Mouse (Mus musculus) heart, postnatal 14 days (tissue): ENCODE measurements around the gene Ldhc. TPM values are rescaled to one million over a fixed set of nuclear protein-coding genes. Genes with fewer than 3 reads are reported as not detected.
"Not testable (repeated sequence)": the region's sequence is repeated elsewhere in the genome, so short reads cannot be mapped to it uniquely, and the experiment has no call there.

ENCODE experiments used
- DNase-seq, 2 experiments: peaks; one replicate each; pipeline ENCODE4 v3.0.0; 2021 to 2022
- intact Hi-C: fragments of 180-260 bp; cut with DNase I; formaldehyde crosslinking; loops from one replicate; pipeline ENCODE4 v1.15.1; 2025
- total RNA-seq, 2 experiments: library from RNA; stranded (reverse); gene quantifications; 2 replicates each; pipeline ENCODE4 v1.2.3; 2021

Gene Ldhc
- total RNA-seq, 2 experiments from 2014 or later: not detected

DNA sequence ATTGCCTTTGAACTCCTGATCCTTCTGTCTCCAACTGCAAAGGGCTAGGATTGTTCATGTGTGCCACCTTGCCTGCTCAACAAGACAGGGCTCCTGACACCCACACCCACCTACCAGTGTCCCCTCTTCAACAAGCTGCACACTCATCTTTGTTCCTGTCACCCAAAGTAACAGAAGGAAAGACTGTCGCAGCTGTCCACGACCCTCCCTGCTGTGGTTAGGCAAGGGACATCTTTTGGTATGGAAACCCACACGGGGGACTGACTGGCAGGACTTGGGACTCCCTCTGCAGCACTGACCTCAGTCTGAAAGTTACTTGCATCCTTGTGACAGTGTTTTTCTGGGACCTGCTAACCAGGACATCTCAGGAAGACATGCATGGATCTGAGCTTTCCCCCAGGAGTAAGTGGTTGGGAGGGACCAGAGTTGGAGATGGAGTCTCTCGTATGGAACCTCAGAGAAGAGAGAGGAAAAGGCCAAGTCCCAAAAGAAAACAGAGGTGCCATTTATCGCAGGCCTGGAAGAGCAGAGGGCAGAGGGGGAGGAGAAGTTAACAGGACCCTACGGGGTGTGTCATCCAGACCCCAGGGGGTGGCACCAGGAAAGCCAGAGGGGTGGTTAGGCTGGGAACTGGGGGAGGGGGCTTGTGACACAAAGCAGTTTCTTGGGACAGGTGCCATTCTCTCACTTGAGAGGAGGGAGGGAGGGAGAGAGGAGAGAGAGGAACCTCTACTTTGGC, 20.0 kb upstream of the Ldhc start, which contains the start of gene Ldha:
Gene Ldha (plus strand): TSS at position 689 of the 739 bp plus-strand sequence.
- intact Hi-C loops: no loop called here
- DNase-seq: no peak

DNA sequence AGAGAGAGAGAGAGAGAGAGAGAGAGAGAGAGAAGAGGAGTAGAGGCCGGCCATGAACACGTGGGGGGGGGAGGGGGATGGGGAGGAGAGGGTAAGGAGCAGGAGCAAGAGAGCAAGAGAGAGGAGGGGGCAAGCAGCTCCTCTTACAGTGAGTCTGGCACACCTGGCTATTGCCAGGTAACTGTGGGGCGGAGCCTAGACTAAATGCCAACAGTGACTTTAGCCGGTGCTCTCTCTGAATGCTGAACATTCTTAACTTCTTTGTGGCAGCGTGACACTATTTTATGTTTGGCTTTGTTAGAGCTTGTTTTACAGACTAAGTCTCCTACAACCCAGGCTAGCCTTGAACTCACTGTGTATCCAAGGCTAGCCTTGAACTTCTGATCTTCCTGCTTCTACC, 18.7 kb upstream of the Ldhc start:
- DNase-seq: no peak
- intact Hi-C loops: no loop called here

GRCm38 (mm10) chr7:46843576-46843975, 17.4 kb upstream of the Ldhc start:
- no peak for DNase-seq
- intact Hi-C loops: no loop called here

DNA sequence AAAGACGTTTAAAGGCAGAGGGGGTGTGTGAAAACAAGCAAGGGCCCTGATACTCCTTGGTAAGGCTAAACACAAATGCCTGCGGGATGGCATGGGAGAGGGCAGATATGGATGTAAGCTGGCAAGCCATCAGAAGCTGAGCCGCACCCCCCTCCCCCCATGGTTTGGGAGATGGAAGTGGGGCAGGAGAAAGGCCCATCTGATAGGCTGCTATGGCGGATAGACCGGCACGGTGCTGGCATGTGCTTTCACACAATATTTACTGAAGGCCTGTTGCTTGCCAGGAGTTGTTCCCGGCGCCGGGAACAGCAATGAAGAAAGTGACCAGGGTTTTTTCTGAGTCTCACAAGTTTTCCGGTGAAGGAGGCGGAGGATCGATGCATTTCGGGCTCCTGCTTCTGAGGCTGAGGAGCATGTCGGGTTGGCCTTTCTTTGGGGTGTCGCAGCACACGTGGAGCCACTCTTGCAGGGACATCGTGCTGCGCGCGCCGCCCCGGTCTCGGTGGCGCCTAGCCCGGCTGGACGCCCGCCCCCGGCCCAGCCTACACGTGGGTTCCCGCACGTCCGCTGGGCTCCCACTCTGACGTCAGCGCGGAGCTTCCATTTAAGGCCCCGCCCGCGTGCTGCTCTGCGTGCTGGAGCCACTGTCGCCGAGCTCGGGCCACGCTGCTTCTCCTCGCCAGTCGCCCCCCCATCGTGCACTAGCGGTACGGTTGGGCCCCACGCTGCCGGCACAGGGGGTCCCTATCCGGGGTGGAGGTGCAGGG, 15.6 kb upstream of the Ldhc start:
- peak; percentile 97 for DNase-seq
- intact Hi-C loops: loop anchor here (5.0 kb wide), 2 partner anchors 72 to 162 kb away; partner anchors contain the start of genes Spty2d1 and Tsg101

DNA sequence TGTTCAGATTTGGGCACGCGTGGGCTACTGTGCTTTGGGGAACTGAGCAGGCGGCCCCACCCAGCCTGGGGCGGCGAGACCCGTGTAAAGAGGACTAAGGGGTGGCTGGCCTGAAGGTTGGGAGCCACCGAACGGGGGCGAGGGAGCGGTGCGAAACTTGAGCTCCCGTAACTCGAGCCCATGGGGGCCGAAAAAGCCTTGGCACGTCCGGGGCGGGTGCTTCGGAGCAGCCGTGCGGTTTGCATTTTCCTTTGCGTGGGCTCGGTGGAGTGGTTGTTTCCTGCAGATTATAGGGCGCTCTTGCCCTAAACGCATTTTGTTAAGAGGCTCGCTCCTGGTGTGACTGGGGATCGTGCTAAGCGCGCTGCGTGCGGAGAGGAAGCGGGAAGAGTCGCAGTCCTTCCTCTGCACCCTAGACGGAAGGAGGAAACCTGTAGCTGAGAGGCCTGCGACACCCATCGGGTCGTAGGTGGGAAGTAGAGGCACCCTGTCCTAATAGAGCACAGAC, 15.0 kb upstream of the Ldhc start:
- peak in 1 of 2 experiments; percentile 40 for DNase-seq
- intact Hi-C loops: loop anchor here (1.0 to 5.0 kb wide), 3 partner anchors 51 to 161 kb away; partner anchors contain the start of genes Spty2d1 and Tsg101

- DNase-seq: peak; percentile 52 to 64
These were observed 14.3 kb upstream of the Ldhc start for GRCm38 (mm10) chr7:46846486-46847244.

DNA sequence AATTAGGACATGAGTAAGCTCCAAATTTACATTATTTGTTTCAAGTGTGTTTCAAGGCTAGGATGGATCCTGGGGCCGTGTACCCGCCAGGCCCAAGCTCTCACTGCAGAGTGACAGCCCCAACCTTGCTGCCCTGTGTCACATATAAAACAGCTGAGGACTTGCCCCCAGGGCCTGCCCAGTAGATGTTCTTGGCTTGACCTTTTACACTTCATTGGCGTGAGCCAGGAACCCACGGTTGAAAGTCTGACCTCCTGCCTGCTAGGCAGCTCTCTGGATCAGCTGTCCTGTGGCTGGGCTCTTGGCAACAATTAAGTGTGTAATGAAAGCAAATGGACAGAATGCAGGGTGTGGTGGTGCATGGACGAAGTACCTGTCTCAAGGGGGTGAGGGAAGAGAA, 11.7 kb upstream of the Ldhc start:
- intact Hi-C loops: loop anchor here (5.0 kb wide), 2 partner anchors 68 to 158 kb away; partner anchors contain the start of genes Spty2d1 and Tsg101
- DNase-seq: no peak

More at GRCm38 (mm10) chr7:46846486-46847244, 14.3 kb upstream of the Ldhc start:
- intact Hi-C loops: loop anchor here (1.0 to 5.0 kb wide), 3 partner anchors 51 to 161 kb away; partner anchors contain the start of genes Spty2d1 and Tsg101

DNA sequence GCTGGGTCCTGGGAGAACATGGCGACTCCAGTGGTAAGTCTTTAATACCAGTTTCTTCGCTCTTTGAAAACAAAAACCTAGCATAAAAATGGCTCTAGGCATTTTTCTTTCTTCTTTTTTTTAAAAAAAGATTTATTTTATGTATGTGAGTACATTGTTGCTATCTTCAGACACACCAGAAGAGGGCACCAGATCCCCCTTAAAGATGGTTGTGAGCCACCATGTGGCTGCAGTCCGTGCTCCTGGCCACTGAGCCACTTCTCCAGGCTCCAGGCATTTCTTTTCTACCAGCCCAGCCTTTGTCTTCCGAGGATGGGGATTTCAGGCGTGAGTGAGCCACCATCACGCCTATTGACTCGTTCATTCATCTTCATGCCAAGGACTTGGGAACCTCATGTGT, 10.0 kb upstream of the Ldhc start:
- DNase-seq: no peak
- intact Hi-C loops: loop anchor here (5.0 kb wide), 1 partner anchor 46 kb away; no protein-coding TSS in a partner anchor

DNA sequence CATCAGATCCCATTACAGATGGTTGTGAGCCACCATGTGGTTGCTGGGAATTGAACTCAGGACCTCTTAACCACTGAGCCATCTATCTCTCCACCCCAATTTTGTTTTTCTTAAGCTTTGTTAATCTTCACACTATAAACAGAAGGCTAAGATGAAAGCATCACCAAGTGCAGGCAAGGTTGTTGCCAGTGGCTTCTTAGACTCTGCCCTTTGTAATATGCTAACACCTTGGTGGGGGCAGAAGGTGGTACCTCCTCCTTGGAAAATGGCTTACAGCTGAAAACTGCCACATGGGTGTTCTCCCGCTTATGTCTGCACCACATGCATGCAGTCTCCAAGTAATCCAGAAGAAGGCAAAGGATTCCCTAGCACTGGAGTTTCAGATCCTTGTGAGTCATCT, 8.3 kb upstream of the Ldhc start:
- no peak for DNase-seq
- intact Hi-C loops: loop anchor here (5.0 kb wide), 1 partner anchor 45 kb away; no protein-coding TSS in a partner anchor

- intact Hi-C loops: loop anchor here (5.0 kb wide), 1 partner anchor 44 kb away; no protein-coding TSS in a partner anchor
- no peak for DNase-seq
These were observed 7.6 kb upstream of the Ldhc start for GRCm38 (mm10) chr7:46853365-46853764.

DNA sequence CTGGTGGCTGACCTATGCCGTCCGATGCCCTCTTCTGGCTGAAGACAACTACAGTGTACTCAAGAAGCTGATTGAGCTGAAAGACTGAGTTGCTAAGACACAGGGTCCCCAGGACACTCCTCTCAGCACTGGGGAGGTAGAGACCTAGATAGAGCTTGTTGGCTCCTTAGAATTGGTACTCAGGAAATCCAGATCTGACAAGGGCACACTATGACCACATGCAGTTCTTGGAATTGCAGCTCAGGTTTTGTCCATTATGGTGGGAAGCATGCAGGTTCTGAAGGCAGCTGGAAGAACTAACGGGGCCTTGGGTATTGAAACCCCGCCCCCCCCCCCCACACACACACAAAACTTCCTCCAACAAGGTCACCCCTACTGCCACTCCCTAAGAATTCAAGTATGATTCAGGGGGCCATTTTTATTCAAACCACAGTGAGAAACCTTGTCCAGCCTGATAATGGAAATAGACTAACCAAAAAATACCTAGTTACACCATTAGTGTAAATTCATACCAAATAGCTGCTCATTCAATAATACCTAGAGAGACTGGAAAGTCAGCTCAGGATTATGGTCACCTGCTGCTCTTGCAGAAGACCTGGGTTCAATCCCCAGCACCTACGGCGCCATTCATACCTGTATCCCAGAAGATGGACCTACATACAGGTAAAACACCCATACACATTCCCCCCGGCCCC, 5.0 kb upstream of the Ldhc start:
- no peak for DNase-seq
- intact Hi-C loops: loop anchor here (2.0 kb wide), 1 partner anchor 37 kb away; no protein-coding TSS in a partner anchor

DNA sequence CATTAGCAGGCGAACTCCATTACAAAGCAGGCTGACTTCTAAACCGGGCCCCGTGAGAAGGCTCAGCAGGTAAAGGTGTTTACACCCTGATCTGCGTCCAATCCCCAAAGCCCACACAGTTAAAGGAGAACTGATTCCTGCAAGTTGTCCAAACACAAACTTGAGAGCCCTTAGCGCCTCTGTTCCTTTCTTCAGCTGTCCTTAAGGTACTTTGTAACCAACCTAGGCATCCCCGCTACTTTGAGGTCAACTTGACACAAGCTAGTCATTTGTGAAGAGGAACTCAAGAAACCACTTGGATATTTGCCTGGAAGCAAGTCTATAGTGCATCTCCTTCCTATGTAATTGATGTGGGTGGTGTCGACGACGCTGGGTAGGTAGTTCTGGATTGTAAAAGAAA, 3.6 kb upstream of the Ldhc start:
- intact Hi-C loops: no loop called here
- no peak for DNase-seq

DNA sequence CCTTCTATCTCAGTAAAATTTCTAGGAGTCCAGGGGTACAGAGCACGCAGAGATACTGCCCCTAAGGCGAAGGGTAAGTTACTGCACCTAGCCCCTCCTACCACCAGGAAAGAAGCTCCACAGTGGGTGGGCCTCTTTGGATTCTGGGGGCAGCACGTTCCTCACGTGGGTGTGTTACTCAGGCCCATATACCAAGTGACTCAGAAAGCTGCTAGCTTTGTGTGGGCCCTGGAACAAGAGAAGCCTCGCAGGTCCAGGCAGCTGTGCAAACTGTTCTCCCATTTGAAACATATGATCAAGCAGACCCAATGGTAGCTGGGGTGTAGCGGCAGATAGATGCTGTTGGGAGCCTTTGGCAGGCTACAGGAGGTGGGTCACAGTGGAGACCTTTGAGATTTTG, 2.0 kb upstream of the Ldhc start:
- intact Hi-C loops: no loop called here
- no peak for DNase-seq

- DNase-seq: no peak
- intact Hi-C loops: no loop called here
These were observed 11.0 kb downstream of the Ldhc start for GRCm38 (mm10) chr7:46871988-46872387.

DNA sequence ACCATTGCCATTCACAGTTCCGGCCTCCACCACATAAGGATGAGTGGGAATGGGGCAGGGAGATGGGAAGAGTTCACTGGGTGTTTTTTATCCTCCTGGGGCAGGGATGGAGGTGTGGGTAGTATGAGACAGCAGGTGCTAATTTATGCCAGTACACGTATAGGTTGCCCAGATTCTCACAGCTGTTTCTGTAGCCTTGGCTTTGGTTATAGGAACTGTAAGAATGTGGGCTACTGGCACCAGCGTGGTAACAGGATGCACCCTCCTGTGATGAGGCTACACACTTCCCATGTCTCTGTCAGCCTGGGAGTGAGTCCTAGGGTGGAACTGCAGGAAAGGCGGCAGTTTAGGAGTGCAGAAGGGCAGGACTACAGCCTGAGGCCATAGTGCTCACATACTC, 15.8 kb downstream of the Ldhc start:
- intact Hi-C loops: no loop called here
- no peak for DNase-seq

- intact Hi-C loops: no loop called here
- DNase-seq: no peak
These were observed 16.3 kb downstream of the Ldhc start for GRCm38 (mm10) chr7:46877255-46877654.

GRCm38 (mm10) chr7:46879851-46880250, 18.8 kb downstream of the Ldhc start:
- intact Hi-C loops: no loop called here
- DNase-seq: no peak

DNA sequence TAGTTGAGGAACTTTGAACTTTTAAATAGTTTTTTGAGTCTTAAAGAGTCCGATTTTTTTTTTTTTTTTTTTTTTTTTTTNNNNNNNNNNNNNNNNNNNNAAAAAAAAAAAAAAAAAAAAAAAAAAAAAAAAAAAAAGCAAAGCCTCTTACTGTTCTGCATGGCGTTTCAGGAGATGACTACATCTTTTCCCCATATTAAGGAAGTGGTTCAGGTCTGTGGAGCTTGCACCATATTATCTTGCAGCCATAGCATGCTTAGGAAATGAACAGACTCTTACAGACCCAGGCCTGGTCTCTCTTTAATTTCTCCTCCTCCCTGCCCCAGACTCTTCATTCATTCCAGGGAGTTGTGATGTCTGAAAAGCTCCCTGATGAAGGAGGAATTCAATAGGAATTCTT, 20.0 kb downstream of the Ldhc start:
- no peak for DNase-seq
- intact Hi-C loops: no loop called here

GRCm38 (mm10) chr7:46881941-46882340, 20.9 kb downstream of the Ldhc start:
- DNase-seq, intact Hi-C loops: not testable (repeated sequence)

DNA sequence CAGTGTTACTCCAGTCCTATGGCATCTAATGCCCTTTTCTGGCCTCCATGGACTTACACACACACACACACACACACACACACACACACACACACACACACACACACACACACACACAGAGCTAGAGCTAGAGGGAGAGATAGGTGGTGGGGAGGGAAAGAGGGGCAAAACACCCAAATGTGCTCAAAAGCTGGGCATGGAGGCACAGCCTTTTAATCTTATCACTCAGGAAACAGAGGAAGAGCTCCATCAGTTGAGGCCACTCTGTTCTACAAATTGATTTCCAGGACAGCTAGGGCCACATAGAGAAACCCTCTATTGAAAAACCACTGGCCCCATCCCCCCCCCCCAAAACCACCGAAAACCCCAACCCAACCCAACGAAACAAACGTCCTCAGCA, 22.3 kb downstream of the Ldhc start:
- intact Hi-C loops: no loop called here
- DNase-seq: no peak
